Mouse (Mus musculus) forebrain, embryonic 15.5 days (tissue): ENCODE data around the gene Pcbp1. TPM values are rescaled to one million over a fixed set of nuclear protein-coding genes. Genes with fewer than 3 reads are reported as not detected.
"Not testable (repeated sequence)": the region's sequence is repeated elsewhere in the genome, so short reads cannot be mapped to it uniquely, and the experiment has no call there.

Source experiments
- ATAC-seq: fragments of 200-750 bp; cut with Nextera tagmentation; replicated peaks from 2 replicates; pipeline ENCODE4 v1.8.0; 2017; ENCODE audit warnings: mild to moderate bottlenecking, moderate TSS enrichment, moderate library complexity
- H3K27ac ChIP-seq: fragments of 300-500 bp; sonication (generic); replicated peaks from 2 replicates; pipeline ENCODE4 v1.5.1; 2015; ENCODE audit warnings: mild to moderate bottlenecking, inconsistent platforms
- H3K27me3 ChIP-seq: fragments of 300-500 bp; sonication (generic); 2 replicates; pipeline ENCODE4 v1.6.1; 2015; ENCODE audit warnings: inconsistent platforms
- H3K36me3 ChIP-seq: fragments of 300-500 bp; sonication (generic); 2 replicates; pipeline ENCODE4 v1.6.1; 2015; ENCODE audit warnings: mild to moderate bottlenecking, inconsistent platforms
- H3K4me1 ChIP-seq: fragments of 300-500 bp; sonication (generic); 2 replicates; pipeline ENCODE4 v1.6.1; 2015; ENCODE audit warnings: inconsistent platforms
- H3K4me2 ChIP-seq: fragments of 300-500 bp; sonication (generic); replicated peaks from 2 replicates; pipeline ENCODE4 v1.6.1; 2015; ENCODE audit warnings: mild to moderate bottlenecking, inconsistent platforms
- H3K4me3 ChIP-seq: fragments of 300-500 bp; sonication (generic); 2 replicates; pipeline ENCODE4 v1.5.1; 2015; ENCODE audit warnings: mild to moderate bottlenecking, inconsistent platforms
- H3K9ac ChIP-seq: fragments of 300-500 bp; sonication (generic); replicated peaks from 2 replicates; pipeline ENCODE4 v1.6.1; 2015; ENCODE audit warnings: mild to moderate bottlenecking, inconsistent platforms
- H3K9me3 ChIP-seq: fragments of 300-500 bp; sonication (generic); 2 replicates; pipeline ENCODE4 v1.6.1; 2016; ENCODE audit warnings: inconsistent platforms
- WGBS: fragments of 180-500 bp; shearing (Covaris S2); methylation state at CpG from one replicate; pipeline ENCODE4 v1.1.7; 2015; ENCODE audit warnings: mixed read lengths; 5-methylcytosine and 5-hydroxymethylcytosine counted together
- polyA plus RNA-seq: library from polyadenylated mRNA; unstranded; fragments of >200 nt; fragmentation: Nextera tagmentation; extraction: Ambion mirVana; gene quantifications from 2 replicates; pipeline ENCODE4 v1.2.1, GENCODE M21; 2015

Pcbp1 gene
- 409 and 412 TPM in 2 replicates for polyA plus RNA-seq

DNA sequence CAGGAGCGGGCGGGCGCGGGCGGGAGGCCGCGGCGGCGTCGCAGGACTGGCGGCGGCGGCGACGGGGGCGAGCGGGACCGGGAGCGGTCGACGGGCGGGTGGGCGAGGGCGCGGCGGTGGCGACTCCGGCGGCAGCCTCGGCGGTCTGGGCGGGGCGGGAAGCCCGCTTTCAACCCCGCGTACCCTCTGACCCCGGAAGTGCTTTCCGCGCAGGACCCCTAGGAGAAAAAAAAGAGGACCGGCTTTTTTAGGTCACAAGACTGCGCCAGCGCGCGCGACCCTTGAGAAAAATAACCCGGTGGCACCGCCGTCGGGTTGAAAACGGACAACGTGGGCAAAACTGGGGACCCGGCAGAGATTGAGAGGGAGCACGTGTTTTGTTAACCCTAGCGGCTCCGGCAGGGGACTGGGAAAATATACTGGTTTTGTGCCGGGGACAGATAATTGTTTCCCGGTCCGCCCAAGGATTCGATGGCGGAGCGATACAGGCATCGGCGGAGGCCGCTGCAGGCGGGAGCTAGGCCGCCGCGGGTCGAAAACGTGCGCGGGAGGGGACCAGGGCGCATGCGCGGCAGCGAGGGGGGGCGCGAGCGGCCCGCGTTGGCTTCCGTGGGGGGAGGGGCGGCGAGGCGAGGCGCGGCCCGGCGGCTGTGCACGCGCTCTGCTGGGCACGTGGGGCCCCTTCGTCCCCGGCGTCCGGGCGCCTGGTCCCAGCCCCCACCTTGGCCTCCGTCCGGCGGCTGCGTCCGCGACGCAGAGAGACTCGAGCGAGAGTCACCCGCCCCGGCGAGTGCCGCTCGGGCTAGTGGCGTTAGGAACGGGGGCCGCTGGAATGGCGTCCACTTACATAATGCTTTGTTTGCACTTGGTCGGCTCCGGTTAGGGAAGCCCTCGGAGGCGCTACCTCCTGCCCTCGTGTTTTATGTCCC is at the start of gene Pcbp1:
TSS of gene Pcbp1 (minus strand) at position 290 of the 929 bp plus-strand sequence.
- Histone ChIP-seq H3K4me2 (peak within 1 kb of the TSS; percentile 87), H3K4me3 (peak within 1 kb of the TSS; percentile 99), H3K27me3 (no peaks in the 10 kb centered on the region), H3K27ac (peak within 1 kb of the TSS; percentile 100), H3K9me3 (no peaks in the 10 kb centered on the region), H3K36me3 (peaks cover 17% of the 10 kb centered on the region; the same call in 1 of the 2 replicates), H3K9ac (peak within 1 kb of the TSS; percentile 90), H3K4me1 (peaks cover 28% of the 10 kb centered on the region)
- ATAC-seq = peak; percentile 83
- WGBS = under 1% methylated on average over 86 of the region's 120 CpGs

DNA sequence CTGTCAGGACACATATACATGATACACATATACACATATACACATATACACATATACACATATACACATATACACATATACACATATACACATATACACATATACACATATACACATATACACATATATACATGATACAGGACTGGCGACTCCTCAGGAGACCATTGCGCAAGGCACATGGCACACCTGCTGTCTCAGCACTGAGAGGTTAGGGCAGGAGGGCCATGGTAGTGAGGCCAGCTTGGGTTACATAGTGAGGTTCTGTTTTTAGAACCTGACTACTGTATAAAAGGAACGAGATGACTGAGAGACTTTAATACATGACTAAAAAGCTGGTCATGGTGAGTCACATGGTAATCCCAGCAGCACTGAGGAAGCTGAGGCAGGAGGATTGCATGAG is 48.4 kb upstream of the Pcbp1 start:
- Histone ChIP-seq H3K4me1 (peaks cover 2% of the 10 kb centered on the region), H3K4me2 (no peak overlapping the region), H3K27ac (no peak overlapping the region), H3K4me3 (no peak overlapping the region), H3K36me3 (no peaks in the 10 kb centered on the region), H3K27me3 (no peaks in the 10 kb centered on the region), H3K9ac (no peak overlapping the region), H3K9me3 (no peaks in the 10 kb centered on the region)
- ATAC-seq = no peak
- WGBS = 96% methylated on average over 3 of the region's 3 CpGs

DNA sequence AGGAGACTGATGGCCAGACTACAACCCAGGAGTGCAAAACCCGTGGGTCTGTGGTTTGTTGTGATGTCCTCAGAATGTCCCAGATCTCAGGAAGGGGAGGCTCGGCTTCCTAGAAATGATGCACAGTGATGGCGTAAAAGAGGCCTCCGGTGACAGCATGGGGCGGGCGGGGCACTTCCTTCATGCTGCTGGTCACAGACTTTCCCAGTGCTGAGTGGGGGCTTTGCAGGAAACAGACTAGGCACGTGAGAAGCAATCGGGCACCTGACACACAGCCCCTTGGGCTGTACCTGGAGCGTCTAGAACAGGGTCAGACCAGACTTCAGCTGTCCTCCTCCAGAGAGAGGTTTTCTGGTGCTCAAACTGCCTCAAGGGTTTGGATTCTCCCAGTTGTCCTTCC is 44.7 kb upstream of the Pcbp1 start:
- 64% methylated on average over 9 of the region's 9 CpGs for WGBS
- Histone ChIP-seq H3K4me2 (no peak overlapping the region), H3K4me1 (peaks cover 11% of the 10 kb centered on the region), H3K4me3 (no peak overlapping the region), H3K9me3 (no peaks in the 10 kb centered on the region), H3K36me3 (peaks cover 2% of the 10 kb centered on the region; the same call in 1 of the 2 replicates), H3K27ac (no peak overlapping the region), H3K9ac (no peak overlapping the region), H3K27me3 (no peaks in the 10 kb centered on the region)
- no peak for ATAC-seq

DNA sequence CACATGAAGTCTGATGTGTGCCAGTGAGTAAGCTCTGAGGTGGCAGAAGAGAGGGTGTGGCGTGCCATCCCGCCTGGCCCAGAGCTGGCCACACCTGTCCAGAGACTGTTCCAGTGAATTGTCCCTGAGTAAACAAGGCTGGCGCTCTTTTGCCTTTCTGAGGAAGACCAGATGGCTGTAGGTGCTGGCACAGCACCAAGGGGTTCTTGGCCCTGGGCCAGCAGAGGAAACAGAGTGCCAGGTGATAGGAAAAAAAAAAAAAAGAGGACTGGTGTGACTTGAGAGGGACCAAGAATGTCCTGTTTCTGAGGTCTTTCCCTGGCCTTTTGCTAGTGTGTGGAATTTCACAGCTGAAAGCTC is 43.3 kb upstream of the Pcbp1 start:
- Histone ChIP-seq H3K4me2 (no peak overlapping the region), H3K4me1 (peaks cover 11% of the 10 kb centered on the region), H3K36me3 (peaks cover 16% of the 10 kb centered on the region), H3K9me3 (no peaks in the 10 kb centered on the region), H3K27ac (peak overlapping the region; percentile 46; the same call in 1 of the 2 replicates), H3K9ac (no peak overlapping the region), H3K27me3 (no peaks in the 10 kb centered on the region), H3K4me3 (no peak overlapping the region)
- WGBS = 37% methylated on average over 3 of the region's 3 CpGs
- ATAC-seq = peak; percentile 64

DNA sequence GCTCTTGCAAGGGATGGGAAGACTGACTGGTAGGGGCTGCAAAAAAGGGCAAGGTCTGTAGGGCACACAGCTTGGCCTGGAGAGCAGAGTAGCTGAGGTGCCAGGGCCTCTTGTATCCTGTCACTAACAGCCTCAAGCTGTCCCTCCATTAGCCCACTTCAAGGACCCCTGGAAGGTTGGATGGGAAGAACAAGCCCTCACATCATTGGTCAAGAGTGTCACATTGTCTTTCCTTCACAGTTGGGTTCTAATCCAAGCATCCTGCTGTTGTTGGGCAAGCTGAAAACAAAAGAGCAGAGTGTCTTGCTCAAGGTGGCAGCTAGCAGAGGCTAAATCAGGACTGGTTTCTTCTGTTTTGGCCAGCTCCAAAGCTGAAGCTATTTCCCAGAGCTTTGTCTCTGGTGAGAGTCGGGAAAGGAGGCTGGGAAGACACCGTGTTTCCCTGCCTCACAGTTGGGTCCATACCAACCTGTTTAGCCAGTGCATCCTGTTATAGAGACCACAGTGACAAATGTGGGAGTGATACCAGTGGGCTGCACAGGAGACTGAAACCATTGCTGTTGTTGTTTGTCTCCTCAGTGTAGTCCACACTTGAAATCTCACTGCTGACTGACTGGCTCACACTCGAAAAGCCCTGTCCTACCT is 42.8 kb upstream of the Pcbp1 start:
- peak overlapping the region; percentile 46 for H3K27ac ChIP-seq
- no peak overlapping the region for H3K4me2 ChIP-seq
- no peak overlapping the region for H3K4me3 ChIP-seq
- peaks cover 19% of the 10 kb centered on the region for H3K36me3 ChIP-seq
- no peak overlapping the region for H3K9ac ChIP-seq
- no peaks in the 10 kb centered on the region for H3K27me3 ChIP-seq
- H3K9me3 ChIP-seq = no peaks in the 10 kb centered on the region
- WGBS = 14% methylated on average over 3 of the region's 3 CpGs
- peaks cover 11% of the 10 kb centered on the region for H3K4me1 ChIP-seq
- ATAC-seq = no peak

DNA sequence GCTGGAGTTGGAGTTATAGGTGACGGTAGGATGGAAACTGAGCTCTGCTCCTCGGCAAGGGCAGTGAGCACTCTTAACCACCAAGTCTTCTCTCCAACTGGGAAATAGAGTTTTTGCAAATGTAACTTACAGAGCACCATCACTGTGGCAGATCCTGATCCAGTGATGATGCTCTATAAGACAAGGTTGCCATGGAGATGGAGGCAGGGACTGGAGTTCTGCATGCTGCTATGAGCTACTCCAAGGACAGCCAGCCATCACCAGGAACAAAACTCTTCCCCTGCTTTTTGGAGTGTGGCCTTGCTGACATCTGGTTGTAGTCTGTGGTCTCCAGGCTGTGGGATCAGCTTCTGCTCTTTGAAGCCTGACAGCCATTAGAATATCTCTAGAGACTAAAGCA is 39.7 kb upstream of the Pcbp1 start:
- Histone ChIP-seq H3K27ac (no peak overlapping the region), H3K9ac (no peak overlapping the region), H3K4me2 (no peak overlapping the region), H3K27me3 (no peaks in the 10 kb centered on the region), H3K9me3 (no peaks in the 10 kb centered on the region), H3K4me3 (no peak overlapping the region), H3K4me1 (peaks cover 11% of the 10 kb centered on the region), H3K36me3 (peaks cover 36% of the 10 kb centered on the region)
- 93% methylated on average over 2 of the region's 2 CpGs for WGBS
- ATAC-seq = no peak

DNA sequence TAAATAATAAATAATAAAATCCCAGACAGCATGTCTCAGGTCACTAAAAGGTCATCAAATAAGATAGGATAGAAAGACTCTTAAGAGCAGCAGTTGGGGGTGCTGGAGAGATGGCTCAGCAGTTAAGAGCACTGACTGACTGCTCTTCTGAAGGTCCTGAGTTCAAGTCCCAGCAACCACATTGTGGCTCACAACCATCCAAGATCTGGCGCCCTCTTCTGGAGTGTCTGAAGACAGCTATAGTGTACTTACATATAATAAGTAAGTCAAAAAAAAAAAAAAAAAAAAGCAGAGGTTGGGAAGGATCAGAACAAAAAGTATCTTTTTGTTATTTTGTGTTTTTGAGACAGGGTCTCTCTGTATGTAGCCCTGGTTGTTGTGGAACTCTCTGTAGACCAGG is 31.1 kb upstream of the Pcbp1 start:
- peaks cover 46% of the 10 kb centered on the region for H3K36me3 ChIP-seq
- not testable (repeated sequence) for H3K27me3 ChIP-seq, H3K4me3 ChIP-seq, H3K27ac ChIP-seq, H3K9me3 ChIP-seq, ATAC-seq, H3K4me2 ChIP-seq, H3K4me1 ChIP-seq, H3K9ac ChIP-seq
- 72% methylated on average over 1 of the region's 1 CpGs for WGBS

DNA sequence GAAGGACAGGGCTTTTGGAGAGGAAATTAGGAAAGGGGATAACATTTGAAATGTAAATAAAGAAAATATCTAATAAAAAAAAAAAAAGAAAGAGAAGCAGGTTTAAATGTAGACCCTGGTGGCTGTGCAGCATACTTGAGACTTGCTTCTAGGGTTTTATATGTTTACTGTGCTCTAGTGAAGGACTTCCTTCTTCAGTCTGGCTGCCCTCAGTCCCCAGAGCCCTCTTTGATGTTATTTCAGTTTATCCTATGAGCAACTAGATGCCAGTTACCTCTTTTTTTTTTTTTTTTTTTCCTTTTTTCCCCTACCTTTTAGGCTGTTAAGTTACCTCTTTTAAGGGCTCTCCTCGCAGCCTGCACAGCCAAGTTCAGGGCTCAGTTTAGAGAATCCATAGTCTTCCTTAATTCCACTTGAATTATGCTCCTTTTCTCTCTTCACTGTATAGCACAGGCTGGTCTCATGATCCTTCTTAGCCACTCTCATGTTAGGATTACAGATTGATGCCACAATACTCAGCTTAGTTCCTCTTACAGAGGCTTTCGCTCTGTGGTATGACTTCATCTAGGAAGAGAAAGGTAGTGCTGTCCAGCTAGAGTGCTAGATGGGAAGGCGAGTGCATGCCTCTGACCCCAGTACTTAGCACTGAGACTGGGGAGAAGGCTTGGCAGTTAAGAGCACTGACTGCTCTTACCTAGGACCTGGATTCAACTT is 30.4 kb upstream of the Pcbp1 start:
- Histone ChIP-seq H3K36me3 (peaks cover 49% of the 10 kb centered on the region), H3K4me2 (no peak overlapping the region), H3K27me3 (no peaks in the 10 kb centered on the region), H3K4me1 (no peaks in the 10 kb centered on the region), H3K4me3 (no peak overlapping the region), H3K27ac (no peak overlapping the region), H3K9ac (no peak overlapping the region), H3K9me3 (no peaks in the 10 kb centered on the region)
- ATAC-seq = no peak
- 96% methylated on average over 3 of the region's 3 CpGs for WGBS

DNA sequence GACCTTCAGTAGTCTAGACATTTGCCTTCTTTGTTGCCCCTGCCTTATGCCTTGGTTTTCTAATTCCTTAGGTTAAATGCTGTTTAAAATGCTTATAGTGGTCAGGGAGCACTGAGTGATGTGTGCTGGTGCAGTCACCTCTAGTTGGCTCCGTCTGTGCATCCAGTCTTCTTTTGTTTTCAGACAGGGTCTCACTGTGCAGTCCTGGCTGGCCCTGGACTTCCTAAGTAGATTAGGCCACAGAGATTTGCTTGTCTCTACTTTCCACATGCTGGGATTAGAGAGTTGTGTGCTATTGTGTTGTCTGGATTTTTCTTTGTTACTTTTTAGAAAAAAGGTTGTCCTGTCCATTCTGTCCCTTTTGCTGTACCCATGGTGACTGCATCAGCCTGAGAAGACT is 24.5 kb upstream of the Pcbp1 start:
- Histone ChIP-seq H3K9ac (no peak overlapping the region), H3K27ac (no peak overlapping the region), H3K36me3 (peaks cover 54% of the 10 kb centered on the region), H3K27me3 (no peaks in the 10 kb centered on the region), H3K4me1 (no peaks in the 10 kb centered on the region), H3K9me3 (no peaks in the 10 kb centered on the region), H3K4me3 (no peak overlapping the region), H3K4me2 (no peak overlapping the region)
- no peak for ATAC-seq
- WGBS = 51% methylated on average over 1 of the region's 1 CpGs

DNA sequence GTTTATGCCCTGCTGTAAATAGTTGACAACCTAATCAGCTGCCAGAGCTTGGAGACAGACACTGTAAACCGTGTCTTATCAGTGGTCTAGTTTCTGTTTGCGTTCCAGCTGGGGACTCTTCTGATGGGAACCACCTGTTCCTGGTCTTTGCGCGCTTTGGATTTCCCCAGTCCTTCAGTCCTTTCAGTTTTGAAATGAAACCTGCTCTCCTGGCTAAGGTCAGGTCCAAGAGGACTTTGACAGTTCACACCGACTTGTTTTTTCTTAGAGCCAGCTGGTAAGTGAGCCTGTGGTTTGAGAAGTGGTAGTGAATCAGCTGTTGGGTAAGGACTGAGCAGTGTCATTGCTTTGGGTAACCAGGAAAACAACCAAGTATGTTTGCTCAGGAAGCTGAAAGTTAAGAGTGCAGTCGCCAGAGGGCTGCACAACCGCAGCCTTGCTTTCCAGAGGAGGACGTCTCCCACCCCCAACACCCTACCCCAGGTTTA is 21.8 kb upstream of the Pcbp1 start:
- no peak for ATAC-seq

DNA sequence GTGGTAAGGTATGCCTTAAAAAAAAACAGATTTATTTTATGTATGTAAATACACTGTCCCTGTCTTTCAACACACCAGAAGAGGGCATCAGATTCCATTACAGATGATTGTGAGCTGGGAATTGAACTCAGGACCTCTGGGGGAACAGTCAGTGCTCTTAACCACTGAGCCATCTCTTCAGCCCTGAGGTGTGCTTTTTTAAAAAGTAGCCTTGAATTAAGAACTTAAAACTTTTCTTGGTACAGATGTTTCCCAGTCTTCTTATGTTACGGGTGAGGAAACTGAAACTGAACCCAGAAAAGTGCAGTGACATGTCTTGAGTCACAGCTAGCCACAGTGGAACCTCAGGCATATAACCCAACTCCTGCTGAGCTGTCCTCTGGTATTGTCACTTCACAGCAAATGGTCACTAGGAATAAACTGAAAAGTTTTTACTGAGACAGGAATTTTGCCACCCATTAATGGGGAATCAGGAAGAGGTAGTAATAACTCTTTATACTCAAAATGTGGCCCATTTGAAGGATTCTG is 21.2 kb upstream of the Pcbp1 start:
- Histone ChIP-seq H3K27me3 (no peaks in the 10 kb centered on the region), H3K27ac (no peak overlapping the region), H3K9me3 (no peaks in the 10 kb centered on the region), H3K4me3 (no peak overlapping the region), H3K4me1 (no peaks in the 10 kb centered on the region), H3K36me3 (peaks cover 57% of the 10 kb centered on the region), H3K9ac (no peak overlapping the region), H3K4me2 (no peak overlapping the region)
- 91% methylated on average over 1 of the region's 1 CpGs for WGBS
- ATAC-seq = no peak

More for the DNA sequence above, 21.8 kb upstream of the Pcbp1 start:
- Histone ChIP-seq H3K36me3 (peaks cover 57% of the 10 kb centered on the region), H3K9me3 (no peaks in the 10 kb centered on the region), H3K27ac (no peak overlapping the region), H3K4me2 (no peak overlapping the region), H3K4me1 (no peaks in the 10 kb centered on the region), H3K27me3 (no peaks in the 10 kb centered on the region), H3K9ac (no peak overlapping the region), H3K4me3 (no peak overlapping the region)
- 95% methylated on average over 8 of the region's 8 CpGs for WGBS

DNA sequence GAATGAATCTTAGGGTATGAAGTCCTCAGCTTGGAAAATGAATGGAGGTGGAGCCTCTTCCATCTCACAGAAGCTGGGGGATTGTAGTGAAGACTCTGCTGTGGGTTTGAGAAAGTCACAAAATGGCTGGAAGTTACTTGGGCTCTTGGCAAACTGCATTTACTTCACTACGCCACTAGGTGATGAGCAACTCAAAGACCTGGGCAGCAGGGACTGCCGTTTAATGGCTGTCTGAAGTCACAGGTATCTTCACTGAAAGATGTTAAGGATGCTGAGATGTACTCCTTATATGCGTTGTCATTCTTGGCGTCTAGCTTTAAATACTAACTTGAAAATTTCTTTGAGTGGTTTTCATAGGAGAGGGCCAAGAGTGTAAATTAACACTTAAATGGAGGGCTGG is 19.1 kb upstream of the Pcbp1 start:
- H3K27ac ChIP-seq = no peak overlapping the region
- no peaks in the 10 kb centered on the region for H3K9me3 ChIP-seq
- no peaks in the 10 kb centered on the region for H3K27me3 ChIP-seq
- peaks cover 58% of the 10 kb centered on the region for H3K36me3 ChIP-seq
- 55% methylated on average over 4 of the region's 4 CpGs for WGBS
- no peak overlapping the region for H3K4me2 ChIP-seq
- ATAC-seq = no peak
- H3K4me3 ChIP-seq = no peak overlapping the region
- no peak overlapping the region for H3K9ac ChIP-seq
- H3K4me1 ChIP-seq = no peaks in the 10 kb centered on the region
